Mouse (Mus musculus): Measurements from ENCODE around the gene Chmp3.

The Chmp3 gene

GRCm38 (mm10) chr6:71608994-71609393 lies 65.4 kb downstream of the Chmp3 start:
- no peak for DNase-seq (ENCODE audit: low spot score in 2 of 2)

- DNase-seq (ENCODE audit: low spot score in 2 of 2), result peak; percentile 21 to 37
Observed at GRCm38 (mm10) chr6:71609968-71610367, 66.4 kb downstream of the Chmp3 start.

- no peak for DNase-seq (ENCODE audit: low spot score in 2 of 2)
Observed at GRCm38 (mm10) chr6:71613225-71613624, 69.6 kb downstream of the Chmp3 start.

GRCm38 (mm10) chr6:71616959-71617358 lies 73.4 kb downstream of the Chmp3 start:
- no peak for DNase-seq (ENCODE audit: low spot score in 2 of 2)

GRCm38 (mm10) chr6:71621551-71621950 lies 78.0 kb downstream of the Chmp3 start:
- DNase-seq (ENCODE audit: low spot score in 2 of 2), result no peak

GRCm38 (mm10) chr6:71621981-71622380 lies 78.4 kb downstream of the Chmp3 start:
- DNase-seq (ENCODE audit: low spot score in 2 of 2), result no peak

- DNase-seq (ENCODE audit: low spot score in 2 of 2), result no peak
Observed at GRCm38 (mm10) chr6:71624723-71625122, 81.1 kb downstream of the Chmp3 start.

GRCm38 (mm10) chr6:71625984-71626383 lies 82.4 kb downstream of the Chmp3 start:
- DNase-seq (ENCODE audit: low spot score in 2 of 2), result no peak

- DNase-seq (ENCODE audit: low spot score in 2 of 2), result no peak
Observed at GRCm38 (mm10) chr6:71627325-71627724, 83.7 kb downstream of the Chmp3 start.

- DNase-seq (ENCODE audit: low spot score in 2 of 2), result no peak
Observed at GRCm38 (mm10) chr6:71631196-71631595, 87.6 kb downstream of the Chmp3 start.

- peak; percentile 64 to 67 for DNase-seq (ENCODE audit: low spot score in 2 of 2)
Observed at GRCm38 (mm10) chr6:71631706-71632461, 88.3 kb downstream of the Chmp3 start.

Measured in spleen, postnatal 10 days (tissue).